Mouse (Mus musculus) adrenal gland, adult 2 months (tissue): ENCODE measurements around the gene Oxnad1. TPM values are rescaled to one million over a fixed set of nuclear protein-coding genes. Genes with fewer than 3 reads are reported as not detected.

ENCODE experiments used
- DNase-seq: peaks from one replicate; pipeline ENCODE4 v3.0.0; 2021
- polyA plus RNA-seq: library from polyadenylated mRNA; depleted of rRNA; stranded (reverse); fragments of >200 nt; gene quantifications from 2 replicates; pipeline ENCODE4 v1.2.3, GENCODE M21; 2012; rRNA removed
- total RNA-seq, 2 experiments: library from RNA; stranded (reverse); gene quantifications; 2 replicates each; pipeline ENCODE4 v1.2.3; 2021

Oxnad1 gene
- total and polyA plus RNA-seq, 3 experiments, result 18.5 to 41.9 (median 41.8) TPM

GRCm38 (mm10) chr14:32145401-32145800, 60.2 kb downstream of the Oxnad1 start:
- DNase-seq, result no peak

GRCm38 (mm10) chr14:32145809-32146511, 60.8 kb downstream of the Oxnad1 start:
- DNase-seq, result no peak

GRCm38 (mm10) chr14:32146578-32146977, 61.4 kb downstream of the Oxnad1 start:
- no peak for DNase-seq

- DNase-seq, result no peak
These were observed 65.7 kb downstream of the Oxnad1 start for GRCm38 (mm10) chr14:32150872-32151271.

- no peak for DNase-seq
These were observed 67.2 kb downstream of the Oxnad1 start for GRCm38 (mm10) chr14:32152243-32152965.

Other genes starting within 250 kb of the Oxnad1 start
- 10 to 100 TPM in 1 of 2 experiments, 1 to 10 TPM in 1; 5.2 to 14.5 TPM for gene Galnt15, start 56.4 kb upstream of the Oxnad1 start, total RNA-seq
- 3.6 and 4.8 TPM in 2 replicates for gene Galnt15, start 56.4 kb upstream of the Oxnad1 start, polyA plus RNA-seq
- 10 to 100 TPM; 67.7 to 74.9 TPM for gene Dph3, start 355 bp downstream of the Oxnad1 start, total RNA-seq
- 7.0 and 8.4 TPM in 2 replicates for gene Dph3, start 355 bp downstream of the Oxnad1 start, polyA plus RNA-seq
- not detected for gene Msmb, start 56.6 kb downstream of the Oxnad1 start, total RNA-seq
- not detected in 2 replicates for gene Msmb, start 56.6 kb downstream of the Oxnad1 start, polyA plus RNA-seq
- gene Ncoa4, start 74.5 kb downstream of the Oxnad1 start, total RNA-seq, result 100 to 1,000 TPM; 155 to 232 TPM
- gene Ncoa4, start 74.5 kb downstream of the Oxnad1 start, polyA plus RNA-seq, result 18.6 and 27.6 TPM in 2 replicates
- 100 to 1,000 TPM; 150 to 152 TPM for gene Timm23, start 116.5 kb downstream of the Oxnad1 start, total RNA-seq
- 165 TPM in 2 replicates for gene Timm23, start 116.5 kb downstream of the Oxnad1 start, polyA plus RNA-seq
- gene Parg, start 116.6 kb downstream of the Oxnad1 start, total RNA-seq, result 10 to 100 TPM; 49.0 to 69.1 TPM
- 6.3 and 8.9 TPM in 2 replicates for gene Parg, start 116.6 kb downstream of the Oxnad1 start, polyA plus RNA-seq
- 10 to 100 TPM in 1 of 2 experiments, 1 to 10 TPM in 1; 5.5 to 10.6 TPM for gene Ogdhl, start 236.6 kb downstream of the Oxnad1 start, total RNA-seq
- 7.1 and 9.0 TPM in 2 replicates for gene Ogdhl, start 236.6 kb downstream of the Oxnad1 start, polyA plus RNA-seq